Mouse (Mus musculus) ES-E14 (cell line): ENCODE measurements at regions not wholly inside any gene's neighbourhood (a gene's known extent, or its start where the extent isn't known, plus 50 kb on each side); places are given as distances from the start of the nearest gene placed in this dataset.
A peak's percentile ranks its signal among the peaks of the same experiment; 100 is the strongest.

Source experiments
- DNase-seq: peaks from one replicate; pipeline ENCODE4 v3.0.0-alpha.2; 2013; ENCODE audit warnings: low read depth, low spot score
- H3K27ac ChIP-seq: 2 replicates; pipeline ENCODE4 v1.5.1; 2012; ENCODE audit warnings: low read depth, mild to moderate bottlenecking, low read length, moderate library complexity, mixed read lengths; ENCODE audit not compliant: poor library complexity, insufficient read depth, severe bottlenecking
- H3K36me3 ChIP-seq: 2 replicates; pipeline ENCODE4 v1.6.1; 2012; ENCODE audit warnings: mild to moderate bottlenecking, low read length, moderate library complexity, mixed read lengths; ENCODE audit not compliant: control insufficient read depth, poor library complexity, insufficient read depth, severe bottlenecking
- H3K4me1 ChIP-seq, 2 experiments: fragments of 150-350 bp in 1 of 2; sonication (generic) in 1 of 2; 2 replicates each; pipeline ENCODE4 v1.6.1; 2012; ENCODE audit warnings: low read length in 2 of 2, mild to moderate bottlenecking in 1 of 2, mixed read lengths in 1 of 2; ENCODE audit not compliant: control insufficient read depth in 2 of 2, insufficient read depth in 2 of 2, poor library complexity in 1 of 2
- H3K4me3 ChIP-seq, 2 experiments: fragments of 150-350 bp in 1 of 2; sonication (generic) in 1 of 2; 2 replicates each; pipeline ENCODE4 v1.5.1; 2012; ENCODE audit warnings: low read length in 2 of 2, low read depth in 1 of 2, mild to moderate bottlenecking in 1 of 2, mixed read lengths in 1 of 2; ENCODE audit not compliant: insufficient read depth in 1 of 2, poor library complexity in 1 of 2, severe bottlenecking in 1 of 2
- H3K9ac ChIP-seq: 2 replicates; pipeline ENCODE4 v1.6.1; 2012; ENCODE audit warnings: low read depth, mild to moderate bottlenecking, low read length, mixed read lengths; ENCODE audit not compliant: poor library complexity, insufficient read depth, severe bottlenecking
- H3K9me3 ChIP-seq: fragments of 150-350 bp; sonication (generic); 2 replicates; pipeline ENCODE4 v1.6.1; 2012; ENCODE audit warnings: low read depth, mild to moderate bottlenecking, low read length; ENCODE audit not compliant: control insufficient read depth, insufficient read depth
- CHD2 ChIP-seq: IDR thresholded peaks from 2 replicates; pipeline ENCODE4 v1.6.1; 2014; ENCODE audit warnings: mild to moderate bottlenecking, low read depth, low read length, inconsistent platforms
- HCFC1 ChIP-seq: IDR thresholded peaks from 2 replicates; pipeline ENCODE4 v1.6.1; 2012; ENCODE audit warnings: low read length, inconsistent platforms, borderline replicate concordance; ENCODE audit not compliant: insufficient read depth
- MAFK ChIP-seq: IDR thresholded peaks from 2 replicates; pipeline ENCODE4 v1.6.1; 2014; ENCODE audit warnings: mild to moderate bottlenecking, low read depth, low read length, inconsistent platforms; ENCODE audit not compliant: insufficient read depth
- ZC3H11A ChIP-seq: IDR thresholded peaks from 2 replicates; pipeline ENCODE4 v1.6.1; 2012; ENCODE audit warnings: low read depth, mild to moderate bottlenecking, inconsistent platforms, low read length, borderline replicate concordance
- ZNF384 ChIP-seq: IDR thresholded peaks from 2 replicates; pipeline ENCODE4 v1.6.1; 2012; ENCODE audit warnings: low read depth, low read length, inconsistent platforms
- in situ Hi-C, 2 experiments: fragments of 600-800 bp; cut with MboI; formaldehyde crosslinking; loops; one replicate each; pipeline ENCODE4 v1.15.1; 2025; ENCODE audit warnings: low sequenced_read_pairs in 2 of 2, inconsistent platforms in 1 of 2; ENCODE audit not compliant: unreplicated experiment in 2 of 2

GRCm38 (mm10) chr2:75408016-75408415, 251.0 kb upstream of the Hnrnpa3 start:
- Histone ChIP-seq H3K9me3 (no peaks in the 10 kb centered on the region), H3K4me3 (no peak overlapping the region), H3K9ac (no peak overlapping the region), H3K36me3 (no peaks in the 10 kb centered on the region), H3K27ac (no peak overlapping the region), H3K4me1 (no peaks in the 10 kb centered on the region)
- in situ Hi-C loops: no loop called here
- no peak for TF ChIP-seq MAFK
- TF ChIP-seq HCFC1: no peak
- TF ChIP-seq ZC3H11A: no peak
- no peak for DNase-seq

DNA sequence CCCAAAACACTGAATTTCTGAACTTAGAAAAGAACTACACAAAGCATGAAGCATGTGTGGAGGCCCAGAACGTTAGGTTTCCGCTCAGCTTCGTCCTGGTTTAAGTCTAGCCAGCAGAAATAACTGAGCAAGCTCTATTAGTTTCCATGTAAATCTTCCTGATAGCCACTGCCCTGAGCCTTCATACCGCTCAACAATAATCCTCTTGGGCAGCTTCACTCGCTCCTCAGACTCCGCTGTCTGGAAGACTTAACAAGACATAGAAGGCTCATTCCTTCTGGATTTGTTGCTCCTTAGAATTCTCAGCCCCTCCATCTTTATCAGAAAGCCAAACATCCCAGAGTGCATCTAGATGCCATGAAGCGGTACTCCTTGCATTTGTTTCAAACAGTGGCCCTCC, 249.3 kb upstream of the Hnrnpa3 start:
- H3K27ac ChIP-seq: no peak overlapping the region
- H3K4me3 ChIP-seq: no peak overlapping the region
- no peaks in the 10 kb centered on the region for H3K4me1 ChIP-seq
- no peaks in the 10 kb centered on the region for H3K36me3 ChIP-seq
- TF ChIP-seq HCFC1 (no peak), CHD2 (no peak), ZNF384 (no peak), ZC3H11A (no peak), MAFK (no peak)
- H3K9me3 ChIP-seq: no peaks in the 10 kb centered on the region
- H3K9ac ChIP-seq: no peak overlapping the region
- DNase-seq: no peak
- in situ Hi-C loops: no loop called here

DNA sequence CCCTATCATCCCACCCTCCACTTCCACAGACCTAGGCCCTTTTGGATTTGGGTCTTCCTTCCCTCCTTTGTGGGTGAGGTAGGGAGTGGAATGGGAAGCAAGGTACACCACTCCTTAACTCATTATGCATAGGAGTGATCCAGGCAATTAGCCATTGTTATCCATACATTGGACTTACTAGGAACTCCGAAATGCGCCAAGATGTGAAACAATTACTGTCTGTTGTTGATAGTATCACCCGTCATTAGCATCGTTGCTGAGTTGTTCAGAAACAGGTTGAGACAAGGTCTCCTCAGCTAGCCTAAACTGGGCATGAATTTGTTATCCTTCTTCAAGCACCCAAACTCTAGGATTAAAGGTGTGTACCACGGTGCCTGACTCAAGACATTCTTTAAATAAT, 246.3 kb upstream of the Hnrnpa3 start:
- no peak for TF ChIP-seq HCFC1
- no peak for TF ChIP-seq ZNF384
- no peak for TF ChIP-seq ZC3H11A
- TF ChIP-seq MAFK: no peak
- Histone ChIP-seq H3K27ac (no peak overlapping the region), H3K4me3 (no peak overlapping the region), H3K4me1 (no peaks in the 10 kb centered on the region), H3K9ac (no peak overlapping the region), H3K9me3 (no peaks in the 10 kb centered on the region), H3K36me3 (no peaks in the 10 kb centered on the region)
- in situ Hi-C loops: no loop called here
- DNase-seq: peak; percentile 39

DNA sequence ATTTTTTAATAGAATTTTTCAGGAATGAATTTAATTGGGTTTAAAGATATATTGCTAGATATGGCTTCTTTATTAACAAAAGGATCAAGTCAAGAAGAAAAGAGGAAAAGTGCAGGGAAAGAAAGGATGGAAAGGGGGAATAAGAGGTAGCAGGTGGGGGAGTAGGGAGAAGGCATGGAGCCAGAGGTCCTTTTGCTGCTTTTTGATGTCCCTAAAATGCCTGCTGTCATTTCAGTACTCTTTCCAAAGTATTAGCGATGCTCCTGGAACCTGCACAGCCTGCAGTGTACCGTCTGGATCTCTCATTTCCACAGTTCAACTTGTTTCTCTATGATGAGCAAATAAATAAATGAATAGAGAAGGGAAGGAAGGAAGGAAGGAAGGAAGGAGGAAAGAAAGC, 240.4 kb upstream of the Hnrnpa3 start:
- Histone ChIP-seq H3K36me3 (no peaks in the 10 kb centered on the region), H3K9me3 (no peaks in the 10 kb centered on the region), H3K9ac (no peak overlapping the region), H3K27ac (no peak overlapping the region), H3K4me3 (no peak overlapping the region), H3K4me1 (no peaks in the 10 kb centered on the region)
- in situ Hi-C loops: no loop called here
- no peak for DNase-seq
- TF ChIP-seq ZNF384: no peak
- TF ChIP-seq ZC3H11A: no peak
- TF ChIP-seq CHD2: no peak
- TF ChIP-seq HCFC1: no peak
- no peak for TF ChIP-seq MAFK

DNA sequence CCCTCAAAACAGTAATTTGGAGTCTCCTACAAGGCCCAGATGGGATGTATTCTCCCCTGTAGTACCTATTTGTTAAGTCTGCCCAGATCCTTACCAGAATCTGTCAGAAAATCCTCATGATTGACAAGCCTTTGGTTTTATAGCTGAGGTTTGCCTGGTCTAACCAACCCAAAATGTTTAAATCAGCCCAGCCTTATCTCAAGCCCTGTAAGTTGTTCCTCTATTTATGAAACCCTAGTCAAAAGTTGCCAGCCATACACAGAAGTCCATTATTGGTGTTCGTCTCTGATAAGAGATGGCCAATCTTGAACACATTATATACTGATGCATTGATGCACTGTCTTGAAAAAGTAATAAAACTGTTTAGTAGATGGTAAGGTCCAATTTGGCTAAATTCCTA, 239.9 kb upstream of the Hnrnpa3 start:
- no peak for DNase-seq
- in situ Hi-C loops: no loop called here

More for the DNA sequence above, 239.9 kb upstream of the Hnrnpa3 start:
- Histone ChIP-seq H3K4me1 (no peaks in the 10 kb centered on the region), H3K9ac (no peak overlapping the region), H3K27ac (no peak overlapping the region), H3K4me3 (no peak overlapping the region), H3K36me3 (no peaks in the 10 kb centered on the region), H3K9me3 (no peaks in the 10 kb centered on the region)
- TF ChIP-seq ZNF384 (no peak), HCFC1 (no peak), ZC3H11A (no peak), CHD2 (no peak), MAFK (no peak)
